Mouse (Mus musculus): ENCODE results near the gene Tulp4. TPM values are rescaled to one million over a fixed set of nuclear protein-coding genes. Genes with fewer than 3 reads are reported as not detected.
"Not testable (repeated sequence)": the region's sequence is repeated elsewhere in the genome, so short reads cannot be mapped to it uniquely, and the experiment has no call there.

Tulp4 gene
- polyA plus RNA-seq, 1 experiment, result 137 TPM

GRCm38 (mm10) chr17:6279205-6279604 lies 173.0 kb downstream of the Tulp4 start:
- H3K4me3 ChIP-seq (ENCODE audit: insufficient read depth, low read depth, low read length); H3K4me1 ChIP-seq (ENCODE audit: control insufficient read depth, insufficient read depth, low read length); H3K27ac ChIP-seq (ENCODE audit: insufficient read depth, low read depth, low read length): not testable (repeated sequence)
- 67% methylated on average over 8 of the region's 8 CpGs for WGBS

DNA sequence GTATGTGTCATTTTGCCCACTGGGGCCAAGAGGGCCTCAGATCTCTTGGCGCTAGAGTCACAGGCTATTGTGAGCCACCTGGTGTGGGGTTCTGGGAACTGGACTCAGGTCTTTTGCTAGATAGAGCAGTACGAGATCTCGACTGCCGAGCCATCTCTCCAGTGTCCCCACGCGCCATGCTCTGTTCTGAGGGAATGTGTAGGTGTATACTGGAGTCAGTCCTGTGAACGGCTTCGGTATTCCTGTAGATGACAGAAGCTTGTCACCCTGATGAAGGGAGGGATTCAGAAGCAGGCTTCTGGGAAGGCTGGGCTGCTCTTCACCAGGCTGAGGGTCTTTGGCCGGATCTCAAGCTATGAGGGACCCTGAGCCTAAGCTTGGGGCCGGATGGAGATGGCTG lies 173.5 kb downstream of the Tulp4 start:
- not testable (repeated sequence) for H3K4me3 ChIP-seq (ENCODE audit: insufficient read depth, low read depth, low read length); H3K27ac ChIP-seq (ENCODE audit: insufficient read depth, low read depth, low read length); H3K4me1 ChIP-seq (ENCODE audit: control insufficient read depth, insufficient read depth, low read length)
- WGBS, result 89% methylated on average over 10 of the region's 10 CpGs

- H3K4me1 ChIP-seq (ENCODE audit: control insufficient read depth, insufficient read depth, low read length); H3K4me3 ChIP-seq (ENCODE audit: insufficient read depth, low read depth, low read length); H3K27ac ChIP-seq (ENCODE audit: insufficient read depth, low read depth, low read length): not testable (repeated sequence)
- 89% methylated on average over 19 of the region's 19 CpGs for WGBS
Measured at GRCm38 (mm10) chr17:6280513-6280912, 174.3 kb downstream of the Tulp4 start.

- H3K4me1 ChIP-seq (ENCODE audit: control insufficient read depth, insufficient read depth, low read length); H3K4me3 ChIP-seq (ENCODE audit: insufficient read depth, low read depth, low read length); H3K27ac ChIP-seq (ENCODE audit: insufficient read depth, low read depth, low read length): not testable (repeated sequence)
- WGBS, result 96% methylated on average over 8 of the region's 10 CpGs
Measured at GRCm38 (mm10) chr17:6283137-6283536, 176.9 kb downstream of the Tulp4 start.

- H3K4me3 ChIP-seq (ENCODE audit: insufficient read depth, low read depth, low read length); H3K27ac ChIP-seq (ENCODE audit: insufficient read depth, low read depth, low read length); H3K4me1 ChIP-seq (ENCODE audit: control insufficient read depth, insufficient read depth, low read length): not testable (repeated sequence)
- WGBS, result 91% methylated on average over 5 of the region's 5 CpGs
Measured at GRCm38 (mm10) chr17:6286169-6286568, 179.9 kb downstream of the Tulp4 start.

- 97% methylated on average over 12 of the region's 12 CpGs for WGBS
Measured at GRCm38 (mm10) chr17:6289045-6289444, 182.8 kb downstream of the Tulp4 start.

GRCm38 (mm10) chr17:6293882-6294281 lies 187.6 kb downstream of the Tulp4 start:
- H3K27ac ChIP-seq (ENCODE audit: insufficient read depth, low read depth, low read length); H3K4me1 ChIP-seq (ENCODE audit: control insufficient read depth, insufficient read depth, low read length); H3K4me3 ChIP-seq (ENCODE audit: insufficient read depth, low read depth, low read length): not testable (repeated sequence)
- 60% methylated on average over 1 of the region's 5 CpGs for WGBS

More at GRCm38 (mm10) chr17:6289045-6289444, 182.8 kb downstream of the Tulp4 start:
- not testable (repeated sequence) for H3K4me1 ChIP-seq (ENCODE audit: control insufficient read depth, insufficient read depth, low read length); H3K27ac ChIP-seq (ENCODE audit: insufficient read depth, low read depth, low read length); H3K4me3 ChIP-seq (ENCODE audit: insufficient read depth, low read depth, low read length)

- H3K4me3 ChIP-seq (ENCODE audit: insufficient read depth, low read depth, low read length); H3K4me1 ChIP-seq (ENCODE audit: control insufficient read depth, insufficient read depth, low read length); H3K27ac ChIP-seq (ENCODE audit: insufficient read depth, low read depth, low read length): not testable (repeated sequence)
- WGBS, result 92% methylated on average over 9 of the region's 15 CpGs
Measured at GRCm38 (mm10) chr17:6297060-6297795, 191.0 kb downstream of the Tulp4 start.

DNA sequence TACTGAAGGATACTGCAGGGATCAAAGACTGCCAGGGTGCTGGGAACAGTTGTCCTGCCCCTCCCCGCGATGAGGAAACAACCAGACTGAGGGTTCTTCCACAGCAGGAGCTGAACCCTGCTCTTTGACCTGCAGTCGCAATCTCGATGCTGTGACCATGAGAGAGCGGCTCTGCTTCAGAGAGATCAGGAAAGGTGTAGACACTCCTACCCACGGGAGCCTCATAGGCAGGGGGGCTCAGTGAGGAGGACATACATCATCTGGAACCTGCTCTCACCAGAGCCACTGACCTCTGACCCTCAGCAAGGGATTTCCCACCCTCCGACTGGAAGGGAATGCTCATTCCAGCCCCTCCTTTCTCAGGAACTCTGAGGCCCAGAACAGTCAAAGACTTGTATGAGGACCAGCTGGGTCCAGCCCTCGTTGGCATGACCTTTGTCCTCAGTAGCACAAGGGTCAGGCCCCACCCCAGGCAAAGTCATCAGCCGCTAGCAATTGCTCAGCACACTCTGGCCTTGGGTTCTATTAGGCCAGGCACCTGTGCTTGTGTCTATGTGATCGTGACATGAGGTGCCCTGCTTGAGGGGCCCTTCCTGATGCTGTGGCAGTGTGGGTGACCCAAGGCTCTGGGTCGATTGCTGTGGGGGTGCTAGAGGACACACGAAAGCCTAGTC lies 194.1 kb downstream of the Tulp4 start:
- WGBS, result 65% methylated on average over 6 of the region's 12 CpGs
- not testable (repeated sequence) for H3K4me1 ChIP-seq (ENCODE audit: control insufficient read depth, insufficient read depth, low read length); H3K4me3 ChIP-seq (ENCODE audit: insufficient read depth, low read depth, low read length); H3K27ac ChIP-seq (ENCODE audit: insufficient read depth, low read depth, low read length)

Other genes starting within 250 kb of the Tulp4 start
- not detected in 2 replicates for gene Synj2, start 165.2 kb upstream of the Tulp4 start, polyA plus RNA-seq (2012; ENCODE audit: insufficient read depth, insufficient read length, low replicate concordance, missing spikeins)
- gene Serac1, start 26.7 kb upstream of the Tulp4 start, polyA plus RNA-seq (2012; ENCODE audit: insufficient read depth, insufficient read length, low replicate concordance, missing spikeins), result 202 TPM in 1 of 2 replicates, not detected in the other
- not detected in 2 replicates for gene Gtf2h5, start 26.7 kb upstream of the Tulp4 start, polyA plus RNA-seq (2012; ENCODE audit: insufficient read depth, insufficient read length, low replicate concordance, missing spikeins)
- gene Tmem181a, start 150.4 kb downstream of the Tulp4 start, polyA plus RNA-seq (2012; ENCODE audit: insufficient read depth, insufficient read length, low replicate concordance, missing spikeins), result 212 TPM in 1 of 2 replicates, not detected in the other
- gene Dynlt1a, start 211.1 kb downstream of the Tulp4 start, polyA plus RNA-seq (2012; ENCODE audit: insufficient read depth, insufficient read length, low replicate concordance, missing spikeins), result not detected in 2 replicates